Mouse (Mus musculus): Measurements from ENCODE around the gene Disp3. TPM values are rescaled to one million over a fixed set of nuclear protein-coding genes. Genes with fewer than 3 reads are reported as not detected.

Gene Disp3
- polyA plus RNA-seq, 1 experiment from 2014 or later: 0.04 TPM

DNA sequence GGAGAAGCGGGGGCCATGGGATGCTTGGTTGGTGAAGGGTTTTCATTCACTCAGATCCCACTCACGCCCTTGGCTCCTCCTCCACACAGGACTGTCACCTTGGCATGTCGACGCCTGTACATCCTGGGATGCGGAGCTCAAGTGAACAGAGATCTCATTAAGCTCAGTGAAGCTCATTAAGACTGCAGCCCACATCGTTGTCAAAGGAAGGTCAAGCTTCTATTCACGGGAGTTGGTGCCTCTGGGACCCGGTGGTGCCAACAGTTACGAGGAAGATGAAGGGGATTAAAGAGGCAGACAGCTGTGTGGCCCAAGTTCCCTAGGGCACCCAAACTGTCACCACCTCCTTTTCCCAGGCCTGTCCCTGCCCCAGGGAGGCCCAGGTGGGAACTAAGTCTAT lies 49.5 kb downstream of the Disp3 start:
- H3K9ac ChIP-seq (ENCODE audit: low read length): no peak overlapping the region
- no peak for TF ChIP-seq CTCF (IDR thresholded peaks at IDR 0.05; ENCODE audit: low read depth)
- no peak for TF ChIP-seq EP300 (optimal IDR thresholded peaks at IDR 0.05)
- WGBS: 62% methylated on average over 9 of the region's 9 CpGs
- H3K4me2 ChIP-seq (replicated peaks; ENCODE audit: low read depth): no peak overlapping the region
- H3K4me1 ChIP-seq (replicated peaks; ENCODE audit: control insufficient read depth, insufficient read depth): no peaks in the 10 kb centered on the region
- H3K4me3 ChIP-seq (ENCODE audit: low read depth, low read length): no peak overlapping the region
- H3K9me3 ChIP-seq (ENCODE audit: control insufficient read depth, low read length): no peaks in the 10 kb centered on the region
- no peak overlapping the region for H3K27ac ChIP-seq (replicated peaks)
- no peaks in the 10 kb centered on the region for H3K27me3 ChIP-seq (ENCODE audit: control insufficient read depth, insufficient read depth, low read length)
- no peak for DNase-seq (ENCODE audit: low spot score)
- no peak for ATAC-seq (ENCODE audit: low FRiP score, low TSS enrichment)
- no peaks in the 10 kb centered on the region for H3K36me3 ChIP-seq (ENCODE audit: control insufficient read depth, insufficient read depth, low read length)

DNA sequence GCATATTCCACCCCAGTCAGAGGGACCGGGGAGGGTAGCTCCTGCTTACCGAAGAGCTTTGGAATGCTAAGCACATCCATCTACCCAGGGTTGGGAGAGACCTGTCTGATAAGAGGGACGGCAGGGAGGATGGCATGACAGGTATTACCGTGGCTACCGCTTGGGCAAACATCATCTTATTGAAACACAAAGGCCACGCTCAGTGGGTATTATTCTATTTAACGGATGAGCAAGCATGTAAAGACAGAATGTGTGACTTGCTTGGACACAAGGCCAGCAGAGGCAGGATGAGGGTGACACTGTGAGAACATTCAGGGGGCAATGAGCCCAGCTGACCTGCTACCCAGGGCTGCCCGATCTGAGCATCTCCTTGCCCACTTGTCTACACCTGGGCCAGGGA lies 51.1 kb downstream of the Disp3 start:
- Histone ChIP-seq H3K9ac (ENCODE audit: low read length) (no peak overlapping the region), H3K27ac (replicated peaks) (no peak overlapping the region), H3K36me3 (ENCODE audit: control insufficient read depth, insufficient read depth, low read length) (no peaks in the 10 kb centered on the region), H3K4me1 (replicated peaks; ENCODE audit: control insufficient read depth, insufficient read depth) (no peaks in the 10 kb centered on the region), H3K4me3 (ENCODE audit: low read depth, low read length) (no peak overlapping the region), H3K4me2 (replicated peaks; ENCODE audit: low read depth) (no peak overlapping the region), H3K27me3 (ENCODE audit: control insufficient read depth, insufficient read depth, low read length) (no peaks in the 10 kb centered on the region), H3K9me3 (ENCODE audit: control insufficient read depth, low read length) (no peaks in the 10 kb centered on the region)
- ATAC-seq (ENCODE audit: low FRiP score, low TSS enrichment) (no peak), DNase-seq (ENCODE audit: low spot score) (no peak)
- no peak for TF ChIP-seq CTCF (IDR thresholded peaks at IDR 0.05; ENCODE audit: low read depth)
- TF ChIP-seq EP300 (optimal IDR thresholded peaks at IDR 0.05): no peak
- 63% methylated on average over 8 of the region's 8 CpGs for WGBS

DNA sequence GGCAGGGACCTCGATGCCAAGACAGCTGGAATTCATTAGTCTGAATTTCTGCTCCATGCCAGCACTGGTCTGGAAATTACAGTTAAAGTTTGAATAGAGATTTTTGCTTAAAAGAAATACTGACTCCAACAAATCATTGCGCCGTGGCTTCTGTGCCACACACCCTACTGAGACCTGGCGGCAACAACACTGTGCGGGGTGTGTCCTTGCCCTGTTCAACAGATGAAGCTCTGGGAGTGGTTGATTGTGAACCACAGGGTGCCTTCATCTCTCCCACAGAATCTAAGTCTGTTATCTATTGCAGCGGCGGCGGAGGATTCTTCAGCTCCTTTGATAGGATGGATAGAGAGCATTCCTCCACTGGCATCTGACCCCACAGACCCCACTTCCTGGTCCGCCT lies 54.7 kb downstream of the Disp3 start:
- TF ChIP-seq CTCF (IDR thresholded peaks at IDR 0.05; ENCODE audit: low read depth): no peak
- no peak for TF ChIP-seq EP300 (optimal IDR thresholded peaks at IDR 0.05)
- Histone ChIP-seq H3K9me3 (ENCODE audit: control insufficient read depth, low read length) (no peaks in the 10 kb centered on the region), H3K36me3 (ENCODE audit: control insufficient read depth, insufficient read depth, low read length) (no peaks in the 10 kb centered on the region), H3K4me3 (ENCODE audit: low read depth, low read length) (no peak overlapping the region), H3K27me3 (ENCODE audit: control insufficient read depth, insufficient read depth, low read length) (no peaks in the 10 kb centered on the region), H3K27ac (replicated peaks) (no peak overlapping the region), H3K4me1 (replicated peaks; ENCODE audit: control insufficient read depth, insufficient read depth) (no peaks in the 10 kb centered on the region), H3K4me2 (replicated peaks; ENCODE audit: low read depth) (no peak overlapping the region), H3K9ac (ENCODE audit: low read length) (no peak overlapping the region)
- no peak for ATAC-seq (ENCODE audit: low FRiP score, low TSS enrichment)
- DNase-seq (ENCODE audit: low spot score): no peak
- whole genome bisulfite sequencing: 79% methylated on average over 9 of the region's 9 CpGs

DNA sequence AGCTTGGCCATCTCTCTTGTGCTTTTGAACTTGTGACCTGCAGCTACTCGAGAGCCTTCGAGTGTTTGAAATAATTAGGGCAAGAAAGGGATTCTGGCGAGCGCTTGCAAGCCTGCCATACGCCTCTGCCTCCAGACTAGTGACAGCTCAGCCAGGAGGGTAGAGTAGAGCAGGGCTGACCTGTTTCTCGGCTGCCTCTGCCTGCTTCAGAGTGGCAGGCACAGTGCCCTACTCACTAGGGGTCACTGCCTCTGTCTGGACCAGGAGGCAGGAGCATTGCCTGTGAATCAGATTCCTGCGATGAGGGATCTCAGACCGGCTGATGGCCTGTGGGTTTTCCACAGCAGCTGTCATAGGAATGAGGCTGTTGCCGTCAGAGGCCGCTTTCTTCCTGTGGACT lies 55.1 kb downstream of the Disp3 start:
- TF ChIP-seq EP300 (optimal IDR thresholded peaks at IDR 0.05): no peak
- H3K27me3 ChIP-seq (ENCODE audit: control insufficient read depth, insufficient read depth, low read length): no peaks in the 10 kb centered on the region
- no peaks in the 10 kb centered on the region for H3K36me3 ChIP-seq (ENCODE audit: control insufficient read depth, insufficient read depth, low read length)
- no peaks in the 10 kb centered on the region for H3K9me3 ChIP-seq (ENCODE audit: control insufficient read depth, low read length)
- no peaks in the 10 kb centered on the region for H3K4me1 ChIP-seq (replicated peaks; ENCODE audit: control insufficient read depth, insufficient read depth)
- ATAC-seq (ENCODE audit: low FRiP score, low TSS enrichment) (no peak), DNase-seq (ENCODE audit: low spot score) (no peak)
- no peak overlapping the region for H3K4me2 ChIP-seq (replicated peaks; ENCODE audit: low read depth)
- no peak overlapping the region for H3K4me3 ChIP-seq (ENCODE audit: low read depth, low read length)
- WGBS: 64% methylated on average over 10 of the region's 10 CpGs
- H3K9ac ChIP-seq (ENCODE audit: low read length): no peak overlapping the region
- H3K27ac ChIP-seq (replicated peaks): no peak overlapping the region

DNA sequence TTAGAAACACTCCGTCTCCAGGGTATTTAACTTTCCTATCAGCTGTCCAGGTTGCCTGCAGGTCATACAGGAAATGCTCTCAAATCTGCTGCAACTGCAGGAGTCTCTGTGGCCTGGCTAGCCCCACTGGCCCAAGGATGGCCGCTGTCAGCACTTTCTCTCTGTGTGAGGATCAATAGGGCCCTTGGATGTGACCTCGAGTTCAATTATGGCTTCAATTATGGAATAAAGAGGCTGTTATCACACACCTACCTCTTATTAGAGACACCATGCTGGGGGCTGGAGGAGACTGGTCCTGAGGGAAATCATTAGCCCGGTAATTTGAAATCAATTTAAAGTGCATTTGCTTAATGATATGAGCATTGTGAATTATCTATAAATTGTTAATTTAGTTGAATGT lies 55.6 kb downstream of the Disp3 start:
- no peaks in the 10 kb centered on the region for H3K9me3 ChIP-seq (ENCODE audit: control insufficient read depth, low read length)
- H3K27me3 ChIP-seq (ENCODE audit: control insufficient read depth, insufficient read depth, low read length): no peaks in the 10 kb centered on the region
- no peak overlapping the region for H3K4me3 ChIP-seq (ENCODE audit: low read depth, low read length)
- TF ChIP-seq EP300 (optimal IDR thresholded peaks at IDR 0.05): no peak
- TF ChIP-seq CTCF (IDR thresholded peaks at IDR 0.05; ENCODE audit: low read depth): no peak
- H3K4me1 ChIP-seq (replicated peaks; ENCODE audit: control insufficient read depth, insufficient read depth): no peaks in the 10 kb centered on the region
- H3K9ac ChIP-seq (ENCODE audit: low read length): no peak overlapping the region
- 63% methylated on average over 4 of the region's 4 CpGs for WGBS
- ATAC-seq (ENCODE audit: low FRiP score, low TSS enrichment) (no peak), DNase-seq (ENCODE audit: low spot score) (no peak)
- no peak overlapping the region for H3K4me2 ChIP-seq (replicated peaks; ENCODE audit: low read depth)
- H3K27ac ChIP-seq (replicated peaks): no peak overlapping the region
- no peaks in the 10 kb centered on the region for H3K36me3 ChIP-seq (ENCODE audit: control insufficient read depth, insufficient read depth, low read length)

DNA sequence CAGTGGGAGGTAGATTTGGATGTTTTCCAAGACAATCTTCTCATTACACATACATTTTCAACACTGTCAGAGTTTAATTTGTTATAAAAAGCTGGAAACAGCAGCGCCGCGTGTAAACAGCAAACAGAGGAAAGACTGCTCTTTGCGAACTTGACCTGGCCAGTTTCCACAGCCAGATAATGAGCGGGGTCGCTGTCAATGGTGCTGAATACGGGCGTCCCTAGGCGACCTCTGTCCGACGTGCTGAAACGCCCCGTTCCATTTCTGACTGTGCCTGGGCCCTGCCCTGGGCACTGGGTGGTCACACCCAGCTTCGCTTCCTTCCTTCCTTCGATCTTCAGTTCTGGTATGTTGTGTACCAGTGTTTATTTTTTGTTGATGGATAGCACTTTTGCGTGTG lies 58.1 kb downstream of the Disp3 start:
- no peaks in the 10 kb centered on the region for H3K27me3 ChIP-seq (ENCODE audit: control insufficient read depth, insufficient read depth, low read length)
- peak; percentile 76 for DNase-seq (ENCODE audit: low spot score)
- WGBS: 6% methylated on average over 16 of the region's 16 CpGs

More for the DNA sequence above, 58.1 kb downstream of the Disp3 start:
- H3K27ac ChIP-seq (replicated peaks): no peak overlapping the region
- no peak overlapping the region for H3K4me3 ChIP-seq (ENCODE audit: low read depth, low read length)
- no peaks in the 10 kb centered on the region for H3K36me3 ChIP-seq (ENCODE audit: control insufficient read depth, insufficient read depth, low read length)
- no peak overlapping the region for H3K4me2 ChIP-seq (replicated peaks; ENCODE audit: low read depth)
- no peak for ATAC-seq (ENCODE audit: low FRiP score, low TSS enrichment)
- no peaks in the 10 kb centered on the region for H3K4me1 ChIP-seq (replicated peaks; ENCODE audit: control insufficient read depth, insufficient read depth)
- H3K9ac ChIP-seq (ENCODE audit: low read length): no peak overlapping the region
- TF ChIP-seq EP300 (optimal IDR thresholded peaks at IDR 0.05): no peak
- peak; percentile 21; the same call in 1 of the 2 replicates for TF ChIP-seq CTCF (IDR thresholded peaks at IDR 0.05; ENCODE audit: low read depth)
- no peaks in the 10 kb centered on the region for H3K9me3 ChIP-seq (ENCODE audit: control insufficient read depth, low read length)

Measured in stomach, postnatal 0 days (tissue).